Mouse (Mus musculus): ENCODE results near the gene C1qtnf2.

- TF ChIP-seq CTCF (IDR thresholded peaks at IDR 0.05; ENCODE audit: borderline replicate concordance, insufficient read depth, low read length) (no peak), POLR2A (IDR thresholded peaks at IDR 0.05; ENCODE audit: low read depth, low read length) (no peak)
Observed at GRCm38 (mm10) chr11:43485855-43486254, 11.8 kb downstream of the C1qtnf2 start.
